Mouse (Mus musculus) liver, postnatal 0 days (tissue): ENCODE data around the gene Lmod1. TPM values are rescaled to one million over a fixed set of nuclear protein-coding genes. Genes with fewer than 3 reads are reported as not detected.

ENCODE experiments used
- ATAC-seq: fragments of 200-750 bp; cut with Nextera tagmentation; 2 replicates; pipeline ENCODE4 v1.8.0; 2017; ENCODE audit warnings: mild to moderate bottlenecking, moderate library complexity
- DNase-seq: peaks from one replicate; pipeline ENCODE4 v3.0.0-alpha.2; 2016
- H3K27ac ChIP-seq: fragments of 300-500 bp; sonication (generic); 2 replicates; pipeline ENCODE4 v1.5.1; 2014; ENCODE audit warnings: antibody characterized with exemption, moderate library complexity, mild to moderate bottlenecking, low read depth
- H3K27me3 ChIP-seq: fragments of 300-500 bp; sonication (generic); 2 replicates; pipeline ENCODE4 v1.6.1; 2014; ENCODE audit warnings: low read length, control low read depth, mixed read lengths; ENCODE audit not compliant: insufficient read depth
- H3K36me3 ChIP-seq: fragments of 300-500 bp; sonication (generic); replicated peaks from 2 replicates; pipeline ENCODE4 v1.6.1; 2014; ENCODE audit warnings: mild to moderate bottlenecking, control low read depth, low read length, moderate library complexity, mixed read lengths; ENCODE audit not compliant: insufficient read depth
- H3K4me1 ChIP-seq: fragments of 300-500 bp; sonication (generic); 2 replicates; pipeline ENCODE4 v1.6.1; 2014; ENCODE audit warnings: antibody characterized with exemption, mild to moderate bottlenecking, control low read depth; ENCODE audit not compliant: insufficient read depth
- H3K4me2 ChIP-seq: fragments of 300-500 bp; sonication (generic); 2 replicates; pipeline ENCODE4 v1.6.1; 2014; ENCODE audit warnings: low read depth, mild to moderate bottlenecking, low read length, moderate library complexity, mixed read lengths
- H3K4me3 ChIP-seq: fragments of 300-500 bp; sonication (generic); 2 replicates; pipeline ENCODE4 v1.5.1; 2014; ENCODE audit warnings: low read depth, low read length
- H3K9ac ChIP-seq: fragments of 300-500 bp; sonication (generic); replicated peaks from 2 replicates; pipeline ENCODE4 v1.6.1; 2014; ENCODE audit warnings: mild to moderate bottlenecking, moderate library complexity
- H3K9me3 ChIP-seq: fragments of 300-500 bp; sonication (generic); 2 replicates; pipeline ENCODE4 v1.6.1; 2016; ENCODE audit warnings: mild to moderate bottlenecking, control low read depth, low read length, mixed read lengths
- CTCF ChIP-seq: sonication (generic); IDR thresholded peaks from 2 replicates; pipeline ENCODE4 v1.5.1; 2016; ENCODE audit warnings: antibody characterized with exemption, low read depth
- EP300 ChIP-seq: IDR thresholded peaks from 2 replicates; pipeline ENCODE4 v1.6.1; 2016; ENCODE audit warnings: antibody characterized with exemption, low read depth, mild to moderate bottlenecking
- WGBS: fragments of 180-500 bp; shearing (Covaris S2); extraction: QIAGEN DNeasy Blood & Tissue Kit; methylation state at CpG from one replicate; pipeline ENCODE4 v1.1.7; 2014; ENCODE audit not compliant: insufficient replicate concordance; 5-methylcytosine and 5-hydroxymethylcytosine counted together
- polyA plus RNA-seq: library from polyadenylated mRNA; unstranded; fragments of >200 nt; fragmentation: Nextera tagmentation; extraction: Ambion mirVana; gene quantifications from 2 replicates; pipeline ENCODE4 v1.2.1, GENCODE M21; 2015

The Lmod1 gene
- polyA plus RNA-seq, result 0.13 and 0.14 TPM in 2 replicates

DNA sequence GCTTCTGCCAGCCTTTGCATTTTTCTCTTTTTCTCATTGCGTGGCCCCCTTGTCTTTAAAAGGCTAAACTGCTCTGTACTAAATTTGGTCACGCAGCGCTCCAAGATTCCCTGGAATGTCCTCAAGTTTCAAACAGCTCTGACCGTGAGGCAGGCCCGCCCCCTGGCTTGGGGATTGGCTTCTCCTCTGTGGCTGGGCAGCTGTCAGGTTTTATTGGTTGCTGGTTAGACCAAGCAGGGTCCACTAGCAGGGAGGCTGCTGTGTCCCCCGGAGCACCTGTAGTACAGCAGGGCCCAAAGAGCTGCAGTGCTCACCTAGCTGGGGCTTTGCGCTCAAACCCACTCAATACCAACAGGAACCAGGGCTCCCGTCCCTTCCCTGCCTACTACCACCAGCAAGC is at the start of gene Lmod1:
Lmod1 (plus strand) TSS at position 237 of the 400 bp plus-strand sequence.
- peak within 1 kb of the TSS; percentile 7; the same call in 1 of the 2 replicates for H3K4me2 ChIP-seq
- 25% methylated on average over 8 of the region's 8 CpGs for WGBS
- H3K4me1 ChIP-seq, result no peaks in the 10 kb centered on the region
- 0 out of 2 replicates have a peak, but pooled peaks cover 3% of the 10 kb centered on the region for H3K27me3 ChIP-seq
- no peaks in the 10 kb centered on the region for H3K36me3 ChIP-seq
- TF ChIP-seq EP300, result no peak
- TF ChIP-seq CTCF, result no peak
- ATAC-seq (no peak), DNase-seq (no peak)
- no peak within 1 kb of the TSS for H3K4me3 ChIP-seq
- no peaks in the 10 kb centered on the region for H3K9me3 ChIP-seq
- H3K27ac ChIP-seq, result no peak within 1 kb of the TSS
- H3K9ac ChIP-seq, result no peak within 1 kb of the TSS

DNA sequence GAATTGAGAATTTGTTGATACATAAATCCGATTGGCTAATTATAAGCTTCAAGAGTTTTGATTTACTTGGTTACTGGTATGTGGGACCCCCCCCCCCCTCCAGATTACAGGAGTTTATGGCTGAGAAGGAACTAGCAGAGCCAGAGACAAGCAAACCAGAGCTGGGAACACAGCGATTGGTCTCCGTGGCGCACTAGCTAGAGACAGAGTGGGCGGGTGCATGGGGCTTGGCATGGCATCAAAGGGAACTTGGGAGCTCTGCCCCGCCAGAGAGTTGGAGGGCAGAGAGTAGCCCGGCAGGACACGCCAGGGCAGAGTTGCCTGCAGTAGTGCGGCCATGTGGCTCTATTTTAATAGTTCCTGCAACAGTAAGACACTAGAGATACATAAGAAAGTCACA is 44.0 kb upstream of the Lmod1 start:
- no peak overlapping the region for H3K9ac ChIP-seq
- peaks cover 29% of the 10 kb centered on the region for H3K36me3 ChIP-seq
- TF ChIP-seq CTCF, result no peak
- no peak for TF ChIP-seq EP300
- ATAC-seq, result peak; percentile 22; the same call in 1 of the 2 replicates
- no peak overlapping the region for H3K27ac ChIP-seq
- no peaks in the 10 kb centered on the region for H3K27me3 ChIP-seq
- no peak overlapping the region for H3K4me2 ChIP-seq
- H3K4me1 ChIP-seq, result peaks cover 13% of the 10 kb centered on the region
- H3K9me3 ChIP-seq, result no peaks in the 10 kb centered on the region
- peak; percentile 58 for DNase-seq
- 68% methylated on average over 9 of the region's 9 CpGs for WGBS
- H3K4me3 ChIP-seq, result no peak overlapping the region

DNA sequence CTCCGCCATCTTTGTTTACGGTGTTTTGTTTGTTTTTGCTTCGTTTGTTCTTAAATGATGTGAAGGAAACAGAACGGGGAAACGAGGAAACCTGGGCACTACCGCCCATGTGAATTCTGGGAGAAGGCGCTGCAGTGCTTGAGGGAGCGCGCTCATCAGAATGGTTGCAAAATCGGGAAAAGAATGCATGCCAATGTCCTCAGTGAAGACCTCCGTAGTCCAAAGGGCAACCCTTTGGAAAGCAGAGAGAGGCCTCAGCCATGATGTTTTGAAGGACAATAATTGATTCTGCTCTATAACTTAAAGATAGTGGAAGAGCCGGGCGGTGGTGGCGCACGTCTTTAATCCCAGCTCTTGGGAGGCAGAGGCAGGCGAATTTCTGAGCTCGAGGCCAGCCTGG is 42.8 kb upstream of the Lmod1 start:
- DNase-seq, result no peak
- WGBS, result 88% methylated on average over 17 of the region's 17 CpGs

GRCm38 (mm10) chr1:135282536-135283286 is 41.9 kb upstream of the Lmod1 start:
- ATAC-seq, result peak; percentile 75
- 4% methylated on average over 13 of the region's 13 CpGs for WGBS
- peaks cover 12% of the 10 kb centered on the region for H3K36me3 ChIP-seq
- peaks cover 13% of the 10 kb centered on the region for H3K4me1 ChIP-seq
- DNase-seq, result peak; percentile 47
- no peaks in the 10 kb centered on the region for H3K27me3 ChIP-seq
- H3K4me3 ChIP-seq, result peak overlapping the region; percentile 84
- no peaks in the 10 kb centered on the region for H3K9me3 ChIP-seq
- TF ChIP-seq EP300, result no peak
- no peak for TF ChIP-seq CTCF
- peak overlapping the region; percentile 92 for H3K27ac ChIP-seq
- H3K4me2 ChIP-seq, result peak overlapping the region; percentile 78
- H3K9ac ChIP-seq, result peak overlapping the region; percentile 83

More for the DNA sequence above, 42.8 kb upstream of the Lmod1 start:
- Histone ChIP-seq H3K4me2 (peak overlapping the region; percentile 78), H3K27ac (peak overlapping the region; percentile 92), H3K4me1 (peaks cover 13% of the 10 kb centered on the region), H3K9me3 (no peaks in the 10 kb centered on the region), H3K9ac (no peak overlapping the region), H3K4me3 (peak overlapping the region; percentile 84), H3K36me3 (peaks cover 19% of the 10 kb centered on the region), H3K27me3 (no peaks in the 10 kb centered on the region)
- TF ChIP-seq CTCF (no peak), EP300 (no peak)
- ATAC-seq, result no peak

- peaks cover 13% of the 10 kb centered on the region for H3K4me1 ChIP-seq
- H3K27me3 ChIP-seq, result no peaks in the 10 kb centered on the region
- TF ChIP-seq EP300, result no peak
- no peak for TF ChIP-seq CTCF
- no peaks in the 10 kb centered on the region for H3K9me3 ChIP-seq
- peak overlapping the region; percentile 83 for H3K9ac ChIP-seq
- peak overlapping the region; percentile 92 for H3K27ac ChIP-seq
- peak overlapping the region; percentile 78 for H3K4me2 ChIP-seq
- H3K36me3 ChIP-seq, result peaks cover 7% of the 10 kb centered on the region; the same call in 1 of the 2 replicates
- peak overlapping the region; percentile 84 for H3K4me3 ChIP-seq
- DNase-seq (peak; percentile 47), ATAC-seq (peak; percentile 61)
- WGBS, result under 1% methylated on average over 37 of the region's 48 CpGs
These were observed 41.3 kb upstream of the Lmod1 start for GRCm38 (mm10) chr1:135283287-135283825.

DNA sequence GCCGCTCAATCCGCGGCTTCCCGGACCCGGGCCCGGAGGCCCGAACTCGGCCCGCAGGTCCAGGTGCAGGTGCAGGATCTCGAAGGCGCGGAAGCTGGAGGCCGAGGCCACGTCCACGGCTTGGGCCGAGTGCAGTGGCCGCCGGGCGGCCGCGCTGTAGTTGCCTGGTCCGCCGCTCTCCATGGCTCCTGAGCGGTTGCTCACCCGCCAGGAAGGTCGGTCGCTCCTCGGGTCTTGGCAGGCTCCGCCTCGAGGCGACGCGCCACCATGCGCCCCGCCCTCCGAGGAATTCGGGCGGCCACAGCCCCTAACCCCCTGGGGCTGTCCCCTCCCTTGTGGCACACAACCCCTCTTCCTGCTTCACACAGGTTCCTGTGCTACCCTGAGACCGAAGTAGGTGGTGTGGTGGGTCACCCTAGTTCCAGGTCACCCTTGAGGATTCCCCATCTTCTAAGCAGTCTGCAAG is 40.7 kb upstream of the Lmod1 start, which contains the start of gene Rnpep:
Rnpep (minus strand) TSS at position 259 of the 466 bp plus-strand sequence.
- DNase-seq (peak; percentile 70), ATAC-seq (peak; percentile 66)
- TF ChIP-seq CTCF (no peak), EP300 (no peak)
- Histone ChIP-seq H3K27me3 (no peaks in the 10 kb centered on the region), H3K4me1 (peaks cover 13% of the 10 kb centered on the region), H3K4me2 (peak within 1 kb of the TSS; percentile 78), H3K9ac (peak within 1 kb of the TSS; percentile 83), H3K4me3 (peak within 1 kb of the TSS; percentile 84), H3K27ac (peak within 1 kb of the TSS; percentile 92), H3K36me3 (peaks cover 3% of the 10 kb centered on the region; the same call in 1 of the 2 replicates), H3K9me3 (no peaks in the 10 kb centered on the region)
- WGBS, result under 1% methylated on average over 39 of the region's 39 CpGs
